Mouse (Mus musculus) urinary bladder, adult 18-20 months (tissue): ENCODE data around the gene Slc44a2.

Experiments used
- DNase-seq, 2 experiments: peaks; one replicate each; pipeline ENCODE4 v3.0.0; 2022; ENCODE audit warnings: low spot score in 2 of 2, mixed read lengths in 2 of 2

Slc44a2 gene

GRCm38 (mm10) chr9:21379195-21379594, 58.7 kb downstream of the Slc44a2 start:
- no peak for DNase-seq

GRCm38 (mm10) chr9:21380868-21381267, 60.4 kb downstream of the Slc44a2 start:
- DNase-seq: no peak

- DNase-seq: no peak
Observed at GRCm38 (mm10) chr9:21383966-21384365, 63.5 kb downstream of the Slc44a2 start.

GRCm38 (mm10) chr9:21392646-21393175, 72.2 kb downstream of the Slc44a2 start:
- no peak for DNase-seq

GRCm38 (mm10) chr9:21395692-21396091, 75.2 kb downstream of the Slc44a2 start:
- no peak for DNase-seq

GRCm38 (mm10) chr9:21397170-21397569, 76.7 kb downstream of the Slc44a2 start:
- DNase-seq: no peak

GRCm38 (mm10) chr9:21401042-21401441, 80.5 kb downstream of the Slc44a2 start:
- DNase-seq: no peak

- no peak for DNase-seq
Observed at GRCm38 (mm10) chr9:21402764-21403253, 82.3 kb downstream of the Slc44a2 start.

- no peak for DNase-seq
Observed at GRCm38 (mm10) chr9:21403745-21404144, 83.2 kb downstream of the Slc44a2 start.
